Mouse (Mus musculus): ENCODE data around the gene Pacs2. TPM values are rescaled to one million over a fixed set of nuclear protein-coding genes. Genes with fewer than 3 reads are reported as not detected.

The Pacs2 gene
- polyA plus RNA-seq, 1 experiment from 2014 or later: 9.8 TPM

GRCm38 (mm10) chr12:113062201-113062600, 47.9 kb downstream of the Pacs2 start:
- 81% methylated on average over 10 of the region's 10 CpGs for WGBS
- H3K36me3 ChIP-seq (replicated peaks; ENCODE audit: control insufficient read depth, insufficient read depth, low read depth, low read length): no peaks in the 10 kb centered on the region; the same call in none of the 2 replicates

GRCm38 (mm10) chr12:113063700-113064099, 49.4 kb downstream of the Pacs2 start:
- Histone ChIP-seq H3K9ac (replicated peaks; ENCODE audit: low read length) (no peak overlapping the region), H3K4me2 (ENCODE audit: low read depth, low read length) (no peak overlapping the region), H3K27ac (replicated peaks; ENCODE audit: low read depth, low read length) (no peak overlapping the region), H3K36me3 (replicated peaks; ENCODE audit: control insufficient read depth, insufficient read depth, low read depth, low read length) (no peaks in the 10 kb centered on the region; the same call in none of the 2 replicates), H3K27me3 (ENCODE audit: control insufficient read depth, insufficient read depth, low read length) (no peaks in the 10 kb centered on the region), H3K4me3 (ENCODE audit: low read depth, low read length) (no peak overlapping the region), H3K4me1 (ENCODE audit: control insufficient read depth, insufficient read depth, low read length) (no peaks in the 10 kb centered on the region), H3K9me3 (replicated peaks; ENCODE audit: control insufficient read depth, low read length) (no peaks in the 10 kb centered on the region)
- WGBS: 90% methylated on average over 7 of the region's 7 CpGs
- DNase-seq (ENCODE audit: low spot score): no peak
- no peak for ATAC-seq (replicated peaks; ENCODE audit: insufficient number of reproducible peaks, low FRiP score, low TSS enrichment, low read depth)

More at GRCm38 (mm10) chr12:113062201-113062600, 47.9 kb downstream of the Pacs2 start:
- ATAC-seq (replicated peaks; ENCODE audit: insufficient number of reproducible peaks, low FRiP score, low TSS enrichment, low read depth) (no peak), DNase-seq (ENCODE audit: low spot score) (no peak)
- Histone ChIP-seq H3K27me3 (ENCODE audit: control insufficient read depth, insufficient read depth, low read length) (no peaks in the 10 kb centered on the region), H3K4me1 (ENCODE audit: control insufficient read depth, insufficient read depth, low read length) (no peaks in the 10 kb centered on the region), H3K9ac (replicated peaks; ENCODE audit: low read length) (no peak overlapping the region), H3K4me2 (ENCODE audit: low read depth, low read length) (no peak overlapping the region), H3K9me3 (replicated peaks; ENCODE audit: control insufficient read depth, low read length) (no peaks in the 10 kb centered on the region), H3K27ac (replicated peaks; ENCODE audit: low read depth, low read length) (no peak overlapping the region), H3K4me3 (ENCODE audit: low read depth, low read length) (no peak overlapping the region)

GRCm38 (mm10) chr12:113068002-113068401, 53.7 kb downstream of the Pacs2 start:
- H3K4me1 ChIP-seq (ENCODE audit: control insufficient read depth, insufficient read depth, low read length): no peaks in the 10 kb centered on the region
- 87% methylated on average over 7 of the region's 7 CpGs for WGBS
- H3K27me3 ChIP-seq (ENCODE audit: control insufficient read depth, insufficient read depth, low read length): no peaks in the 10 kb centered on the region
- DNase-seq (ENCODE audit: low spot score): no peak
- H3K36me3 ChIP-seq (replicated peaks; ENCODE audit: control insufficient read depth, insufficient read depth, low read depth, low read length): no peaks in the 10 kb centered on the region; the same call in 1 of the 2 replicates
- no peak overlapping the region for H3K4me2 ChIP-seq (ENCODE audit: low read depth, low read length)
- ATAC-seq (replicated peaks; ENCODE audit: insufficient number of reproducible peaks, low FRiP score, low TSS enrichment, low read depth): no peak
- no peak overlapping the region for H3K27ac ChIP-seq (replicated peaks; ENCODE audit: low read depth, low read length)
- H3K4me3 ChIP-seq (ENCODE audit: low read depth, low read length): no peak overlapping the region
- H3K9me3 ChIP-seq (replicated peaks; ENCODE audit: control insufficient read depth, low read length): no peaks in the 10 kb centered on the region
- H3K9ac ChIP-seq (replicated peaks; ENCODE audit: low read length): no peak overlapping the region

- no peak for ATAC-seq (replicated peaks; ENCODE audit: insufficient number of reproducible peaks, low FRiP score, low TSS enrichment, low read depth)
- Histone ChIP-seq H3K27ac (replicated peaks; ENCODE audit: low read depth, low read length) (no peak overlapping the region), H3K4me3 (ENCODE audit: low read depth, low read length) (no peak overlapping the region), H3K9ac (replicated peaks; ENCODE audit: low read length) (no peak overlapping the region), H3K4me1 (ENCODE audit: control insufficient read depth, insufficient read depth, low read length) (no peaks in the 10 kb centered on the region), H3K27me3 (ENCODE audit: control insufficient read depth, insufficient read depth, low read length) (no peaks in the 10 kb centered on the region), H3K9me3 (replicated peaks; ENCODE audit: control insufficient read depth, low read length) (no peaks in the 10 kb centered on the region), H3K36me3 (replicated peaks; ENCODE audit: control insufficient read depth, insufficient read depth, low read depth, low read length) (no peaks in the 10 kb centered on the region), H3K4me2 (ENCODE audit: low read depth, low read length) (no peak overlapping the region)
- DNase-seq (ENCODE audit: low spot score): no peak
- WGBS: 94% methylated on average over 6 of the region's 6 CpGs
Observed at GRCm38 (mm10) chr12:113069389-113069788, 55.1 kb downstream of the Pacs2 start.

GRCm38 (mm10) chr12:113071321-113071720, 57.0 kb downstream of the Pacs2 start:
- H3K4me3 ChIP-seq (ENCODE audit: low read depth, low read length): no peak overlapping the region
- H3K9me3 ChIP-seq (replicated peaks; ENCODE audit: control insufficient read depth, low read length): no peaks in the 10 kb centered on the region
- no peaks in the 10 kb centered on the region for H3K4me1 ChIP-seq (ENCODE audit: control insufficient read depth, insufficient read depth, low read length)
- WGBS: 83% methylated on average over 6 of the region's 6 CpGs
- no peak overlapping the region for H3K4me2 ChIP-seq (ENCODE audit: low read depth, low read length)
- no peaks in the 10 kb centered on the region for H3K36me3 ChIP-seq (replicated peaks; ENCODE audit: control insufficient read depth, insufficient read depth, low read depth, low read length)
- H3K27me3 ChIP-seq (ENCODE audit: control insufficient read depth, insufficient read depth, low read length): no peaks in the 10 kb centered on the region
- no peak overlapping the region for H3K27ac ChIP-seq (replicated peaks; ENCODE audit: low read depth, low read length)
- no peak overlapping the region for H3K9ac ChIP-seq (replicated peaks; ENCODE audit: low read length)
- no peak for DNase-seq (ENCODE audit: low spot score)
- ATAC-seq (replicated peaks; ENCODE audit: insufficient number of reproducible peaks, low FRiP score, low TSS enrichment, low read depth): no peak

GRCm38 (mm10) chr12:113071827-113072226, 57.5 kb downstream of the Pacs2 start:
- Histone ChIP-seq H3K4me3 (ENCODE audit: low read depth, low read length) (no peak overlapping the region), H3K27ac (replicated peaks; ENCODE audit: low read depth, low read length) (no peak overlapping the region), H3K9ac (replicated peaks; ENCODE audit: low read length) (no peak overlapping the region), H3K4me2 (ENCODE audit: low read depth, low read length) (no peak overlapping the region), H3K36me3 (replicated peaks; ENCODE audit: control insufficient read depth, insufficient read depth, low read depth, low read length) (no peaks in the 10 kb centered on the region), H3K4me1 (ENCODE audit: control insufficient read depth, insufficient read depth, low read length) (no peaks in the 10 kb centered on the region), H3K9me3 (replicated peaks; ENCODE audit: control insufficient read depth, low read length) (no peaks in the 10 kb centered on the region), H3K27me3 (ENCODE audit: control insufficient read depth, insufficient read depth, low read length) (no peaks in the 10 kb centered on the region)
- DNase-seq (ENCODE audit: low spot score): no peak
- ATAC-seq (replicated peaks; ENCODE audit: insufficient number of reproducible peaks, low FRiP score, low TSS enrichment, low read depth): no peak
- 86% methylated on average over 6 of the region's 6 CpGs for WGBS

- no peaks in the 10 kb centered on the region for H3K4me1 ChIP-seq (ENCODE audit: control insufficient read depth, insufficient read depth, low read length)
- no peaks in the 10 kb centered on the region for H3K9me3 ChIP-seq (replicated peaks; ENCODE audit: control insufficient read depth, low read length)
Observed at GRCm38 (mm10) chr12:113073420-113074328, 59.4 kb downstream of the Pacs2 start.

More at GRCm38 (mm10) chr12:113073420-113074328, 59.4 kb downstream of the Pacs2 start:
- 10% methylated on average over 15 of the region's 15 CpGs for WGBS
- Histone ChIP-seq H3K4me2 (ENCODE audit: low read depth, low read length) (peak overlapping the region; percentile 80), H3K27ac (replicated peaks; ENCODE audit: low read depth, low read length) (peak overlapping the region; percentile 52; the same call in 1 of the 2 replicates), H3K9ac (replicated peaks; ENCODE audit: low read length) (peak overlapping the region; percentile 70), H3K36me3 (replicated peaks; ENCODE audit: control insufficient read depth, insufficient read depth, low read depth, low read length) (no peaks in the 10 kb centered on the region), H3K4me3 (ENCODE audit: low read depth, low read length) (peak overlapping the region; percentile 38), H3K27me3 (ENCODE audit: control insufficient read depth, insufficient read depth, low read length) (no peaks in the 10 kb centered on the region)
- ATAC-seq (replicated peaks; ENCODE audit: insufficient number of reproducible peaks, low FRiP score, low TSS enrichment, low read depth): peak; percentile 51
- peak; percentile 22 for DNase-seq (ENCODE audit: low spot score)
